Mouse (Mus musculus) limb, embryonic 14.5 days (tissue): ENCODE results near the gene Gcnt3. TPM values are rescaled to one million over a fixed set of nuclear protein-coding genes. Genes with fewer than 3 reads are reported as not detected.
"Not testable (repeated sequence)": the region's sequence is repeated elsewhere in the genome, so short reads cannot be mapped to it uniquely, and the experiment has no call there.

ENCODE experiments used
- ATAC-seq: fragments of 200-750 bp; cut with Nextera tagmentation; 2 replicates; pipeline ENCODE4 v1.8.0; 2017; ENCODE audit warnings: low read depth, moderate number of reproducible peaks, moderate TSS enrichment; ENCODE audit not compliant: low FRiP score
- DNase-seq: peaks from one replicate; pipeline ENCODE4 v3.0.0-alpha.2; 2015; ENCODE audit warnings: low spot score
- H3K27ac ChIP-seq: fragments of 300-500 bp; sonication (generic); replicated peaks from 2 replicates; pipeline ENCODE4 v1.5.1; 2014; ENCODE audit warnings: low read depth, mild to moderate bottlenecking, low read length, moderate library complexity, mixed read lengths
- H3K27me3 ChIP-seq: fragments of 300-500 bp; sonication (generic); 2 replicates; pipeline ENCODE4 v1.6.1; 2014; ENCODE audit warnings: low read length, mixed read lengths; ENCODE audit not compliant: control insufficient read depth, insufficient read depth
- H3K36me3 ChIP-seq: fragments of 300-500 bp; sonication (generic); 2 replicates; pipeline ENCODE4 v1.6.1; 2014; ENCODE audit warnings: mild to moderate bottlenecking, low read length, moderate library complexity, mixed read lengths; ENCODE audit not compliant: control insufficient read depth, insufficient read depth
- H3K4me1 ChIP-seq: fragments of 300-500 bp; sonication (generic); 2 replicates; pipeline ENCODE4 v1.6.1; 2014; ENCODE audit warnings: antibody characterized with exemption, low read length, mixed read lengths; ENCODE audit not compliant: control insufficient read depth, insufficient read depth
- H3K4me2 ChIP-seq: fragments of 300-500 bp; sonication (generic); replicated peaks from 2 replicates; pipeline ENCODE4 v1.6.1; 2014; ENCODE audit warnings: low read depth, mild to moderate bottlenecking, low read length, moderate library complexity; ENCODE audit not compliant: severe bottlenecking
- H3K4me3 ChIP-seq: fragments of 300-500 bp; sonication (generic); replicated peaks from 2 replicates; pipeline ENCODE4 v1.5.1; 2014; ENCODE audit warnings: low read length
- H3K9ac ChIP-seq: fragments of 300-500 bp; sonication (generic); 2 replicates; pipeline ENCODE4 v1.6.1; 2014; ENCODE audit warnings: mild to moderate bottlenecking, low read depth, low read length, moderate library complexity; ENCODE audit not compliant: severe bottlenecking
- H3K9me3 ChIP-seq: fragments of 300-500 bp; sonication (generic); 2 replicates; pipeline ENCODE4 v1.6.1; 2016; ENCODE audit warnings: low read length; ENCODE audit not compliant: control insufficient read depth
- POLR2A ChIP-seq: fragments of 200-500 bp; IDR thresholded peaks from 2 replicates; pipeline ENCODE4 v1.8.0; 2012; ENCODE audit warnings: inconsistent platforms, mild to moderate bottlenecking, moderate library complexity, borderline replicate concordance; ENCODE audit not compliant: insufficient read depth, insufficient read length; ENCODE audit errors: extremely low read depth
- WGBS: fragments of 180-500 bp; shearing (Covaris S2); extraction: QIAGEN DNeasy Blood & Tissue Kit; methylation state at CpG from one replicate; pipeline ENCODE4 v1.1.7; 2014; 5-methylcytosine and 5-hydroxymethylcytosine counted together
- polyA plus RNA-seq, 2 experiments: library from polyadenylated mRNA; depleted of rRNA in 1 of 2; stranded (reverse) in 1 of 2; unstranded in 1 of 2; fragments of >200 nt; fragmentation: Nextera tagmentation in 1 of 2; extraction: Ambion mirVana in 1 of 2; gene quantifications; 2 replicates each; pipeline versions ENCODE4 v1.2.1 to v1.2.3; 2012 to 2014

The Gcnt3 gene
- polyA plus RNA-seq, 2 experiments = 0.03 to 0.06 TPM

DNA sequence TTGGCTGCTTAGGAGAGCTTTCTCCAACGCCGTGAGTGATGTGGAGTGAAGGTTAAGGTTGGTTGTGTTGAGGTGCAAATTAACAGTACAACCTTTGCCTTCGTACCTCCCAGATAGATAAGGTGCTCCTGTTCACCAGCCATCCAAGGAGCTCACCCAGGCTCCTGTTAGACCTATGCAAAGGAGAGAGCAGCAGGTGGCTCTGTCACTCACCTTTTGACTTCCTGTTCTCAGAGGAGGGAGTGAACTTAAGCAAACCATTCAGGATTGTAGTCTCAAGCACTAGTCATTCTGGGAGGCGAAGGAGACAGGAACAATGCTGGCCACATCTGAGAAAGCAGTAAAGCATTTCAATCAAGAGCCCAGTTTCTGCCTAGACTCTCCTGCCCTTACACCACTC is 1.2 kb downstream of the Gcnt3 start:
- WGBS = 79% methylated on average over 4 of the region's 4 CpGs
- TF ChIP-seq POLR2A = no peak

DNA sequence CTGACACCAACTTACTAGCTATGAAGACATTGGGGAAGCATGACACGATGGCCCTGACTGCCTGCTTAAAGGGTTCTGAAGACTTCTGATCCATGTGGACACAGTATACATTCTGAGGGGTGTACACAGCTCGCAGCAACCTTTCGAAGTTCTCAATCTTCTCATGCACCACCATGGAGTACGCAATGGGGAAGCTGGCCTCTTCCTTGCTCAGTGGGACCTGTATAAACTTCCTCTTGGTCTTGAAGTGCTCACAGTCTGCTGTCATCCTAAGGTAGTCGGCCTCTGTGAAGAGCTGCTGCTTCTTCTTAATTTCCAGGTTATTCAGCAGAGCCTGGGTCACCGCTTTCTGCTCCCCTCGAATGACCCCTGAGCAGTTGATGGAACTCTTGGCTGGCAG is 3.2 kb downstream of the Gcnt3 start:
- TF ChIP-seq POLR2A = no peak
- Histone ChIP-seq H3K9me3 (no peaks in the 10 kb centered on the region), H3K27me3 (no peaks in the 10 kb centered on the region), H3K4me2 (no peak overlapping the region), H3K4me1 (no peaks in the 10 kb centered on the region), H3K36me3 (no peaks in the 10 kb centered on the region), H3K4me3 (no peak overlapping the region), H3K9ac (no peak overlapping the region), H3K27ac (no peak overlapping the region)
- 91% methylated on average over 7 of the region's 7 CpGs for whole genome bisulfite sequencing
- DNase-seq (no peak), ATAC-seq (no peak)

More for the DNA sequence above, 1.2 kb downstream of the Gcnt3 start:
- DNase-seq = no peak
- Histone ChIP-seq H3K9ac (no peak overlapping the region), H3K4me2 (no peak overlapping the region), H3K36me3 (no peaks in the 10 kb centered on the region), H3K27me3 (no peaks in the 10 kb centered on the region), H3K9me3 (no peaks in the 10 kb centered on the region), H3K4me1 (no peaks in the 10 kb centered on the region), H3K4me3 (no peak overlapping the region), H3K27ac (no peak overlapping the region)
- ATAC-seq = no peak

DNA sequence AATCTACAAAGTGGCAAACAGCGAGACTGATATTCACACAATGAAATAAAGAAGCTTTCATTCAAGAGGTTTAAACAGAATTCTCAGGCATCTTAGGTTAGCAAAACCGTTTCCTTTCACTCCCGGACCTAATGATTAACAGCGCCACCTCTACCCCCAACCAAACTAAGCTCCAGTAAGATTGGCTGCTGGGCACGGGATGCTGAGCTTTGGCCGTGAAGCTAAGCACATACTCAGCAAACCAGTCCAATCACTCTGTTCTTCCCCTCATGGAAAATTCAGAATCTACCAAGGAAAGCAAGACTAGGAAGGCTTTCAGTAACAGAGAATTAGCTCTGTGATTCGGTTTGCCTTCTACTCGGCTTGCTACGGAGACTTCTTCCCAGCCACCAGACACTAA is 4.8 kb downstream of the Gcnt3 start:
- Histone ChIP-seq H3K4me3 (no peak overlapping the region), H3K9me3 (no peaks in the 10 kb centered on the region), H3K27ac (no peak overlapping the region), H3K4me1 (no peaks in the 10 kb centered on the region), H3K27me3 (no peaks in the 10 kb centered on the region), H3K36me3 (no peaks in the 10 kb centered on the region), H3K4me2 (no peak overlapping the region), H3K9ac (no peak overlapping the region)
- TF ChIP-seq POLR2A = no peak
- WGBS = 72% methylated on average over 9 of the region's 9 CpGs
- ATAC-seq (no peak), DNase-seq (no peak)

DNA sequence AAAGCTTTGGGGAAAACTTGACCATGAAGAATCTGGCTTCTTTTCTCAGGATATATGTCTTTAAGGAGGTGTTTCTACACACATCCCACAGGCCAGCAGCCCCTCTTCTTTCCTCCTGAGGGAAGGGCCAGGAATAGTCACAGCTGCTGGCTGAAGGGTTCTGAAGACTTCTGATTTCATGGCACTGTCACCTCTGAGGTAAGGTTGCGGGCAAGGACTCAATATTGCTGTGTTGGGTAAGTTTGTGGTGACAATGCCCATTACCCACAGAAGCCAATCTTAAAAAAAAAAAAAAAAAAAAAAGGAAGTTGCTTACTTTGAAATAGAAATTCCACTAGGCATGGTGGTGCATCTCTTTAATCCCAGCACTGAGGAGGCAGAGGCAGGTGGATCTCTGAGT is 5.7 kb downstream of the Gcnt3 start:
- whole genome bisulfite sequencing = 84% methylated on average over 1 of the region's 1 CpGs

DNA sequence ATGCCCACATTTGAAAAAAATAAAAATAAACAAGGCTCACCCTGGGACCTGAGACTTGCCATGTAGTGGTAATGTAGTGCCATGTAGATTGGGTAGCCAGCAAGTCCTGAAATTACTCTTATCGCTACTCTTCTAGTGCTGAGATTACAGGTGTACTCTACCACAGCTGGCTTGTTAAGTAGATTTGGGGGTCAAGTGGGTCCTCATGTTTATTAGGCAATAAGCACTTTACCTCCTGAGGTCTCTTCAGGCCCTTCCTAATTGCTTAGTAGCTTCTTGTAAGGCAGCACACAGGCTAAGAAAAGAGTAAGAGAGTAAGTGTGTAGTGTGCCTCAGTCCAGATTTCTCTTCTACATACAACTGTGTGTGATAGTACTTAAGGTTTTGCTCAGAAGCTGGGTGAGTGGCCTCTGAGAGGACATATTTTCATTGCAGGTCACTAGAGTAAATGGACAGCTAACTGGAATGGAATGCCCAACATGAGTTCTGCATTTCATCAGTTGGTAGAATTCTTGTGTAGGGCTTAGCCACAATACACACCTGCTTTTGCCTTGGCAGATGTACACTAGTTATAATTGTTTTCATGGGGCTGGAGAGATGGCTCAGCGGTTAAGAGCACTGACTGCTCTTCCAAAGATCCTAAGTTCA is 12.4 kb downstream of the Gcnt3 start:
- Histone ChIP-seq H3K27ac (no peak overlapping the region), H3K36me3 (peaks cover 14% of the 10 kb centered on the region; the same call in 1 of the 2 replicates), H3K4me1 (no peaks in the 10 kb centered on the region), H3K9me3 (no peaks in the 10 kb centered on the region), H3K27me3 (no peaks in the 10 kb centered on the region), H3K4me2 (no peak overlapping the region), H3K9ac (no peak overlapping the region), H3K4me3 (no peak overlapping the region)
- 85% methylated on average over 2 of the region's 2 CpGs for WGBS
- DNase-seq = no peak
- ATAC-seq = no peak
- TF ChIP-seq POLR2A = no peak

More for the DNA sequence above, 5.7 kb downstream of the Gcnt3 start:
- DNase-seq (no peak), ATAC-seq (no peak)
- no peaks in the 10 kb centered on the region for H3K4me1 ChIP-seq
- H3K36me3 ChIP-seq = no peaks in the 10 kb centered on the region
- H3K9me3 ChIP-seq = no peaks in the 10 kb centered on the region
- no peak overlapping the region for H3K27ac ChIP-seq
- no peaks in the 10 kb centered on the region for H3K27me3 ChIP-seq
- no peak for TF ChIP-seq POLR2A
- no peak overlapping the region for H3K9ac ChIP-seq
- H3K4me3 ChIP-seq = no peak overlapping the region
- H3K4me2 ChIP-seq = no peak overlapping the region

DNA sequence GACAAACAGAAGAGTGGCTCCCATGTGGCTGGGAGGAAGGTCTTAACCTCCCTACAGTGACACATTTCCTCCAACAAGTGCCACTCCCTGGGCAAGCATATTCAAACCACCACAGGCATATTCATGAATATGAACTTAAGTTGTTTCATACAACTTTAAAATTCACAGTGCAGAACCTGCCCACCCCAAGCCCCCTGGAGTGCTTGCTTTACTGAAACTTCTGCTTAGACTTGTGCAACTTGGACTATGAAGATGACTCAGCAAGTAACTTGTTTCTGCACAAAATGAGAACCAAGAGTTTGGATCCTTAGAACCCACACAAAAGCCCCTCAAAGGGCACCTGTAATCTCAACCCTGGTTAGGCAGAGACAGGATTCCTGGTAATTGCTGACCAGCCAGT is 13.2 kb downstream of the Gcnt3 start:
- H3K27me3 ChIP-seq = no peaks in the 10 kb centered on the region
- H3K9ac ChIP-seq = no peak overlapping the region
- DNase-seq = no peak
- peaks cover 20% of the 10 kb centered on the region for H3K36me3 ChIP-seq
- H3K4me2 ChIP-seq = no peak overlapping the region
- H3K9me3 ChIP-seq = no peaks in the 10 kb centered on the region
- no peaks in the 10 kb centered on the region for H3K4me1 ChIP-seq
- H3K4me3 ChIP-seq = no peak overlapping the region
- TF ChIP-seq POLR2A = no peak
- no peak for ATAC-seq
- no peak overlapping the region for H3K27ac ChIP-seq

DNA sequence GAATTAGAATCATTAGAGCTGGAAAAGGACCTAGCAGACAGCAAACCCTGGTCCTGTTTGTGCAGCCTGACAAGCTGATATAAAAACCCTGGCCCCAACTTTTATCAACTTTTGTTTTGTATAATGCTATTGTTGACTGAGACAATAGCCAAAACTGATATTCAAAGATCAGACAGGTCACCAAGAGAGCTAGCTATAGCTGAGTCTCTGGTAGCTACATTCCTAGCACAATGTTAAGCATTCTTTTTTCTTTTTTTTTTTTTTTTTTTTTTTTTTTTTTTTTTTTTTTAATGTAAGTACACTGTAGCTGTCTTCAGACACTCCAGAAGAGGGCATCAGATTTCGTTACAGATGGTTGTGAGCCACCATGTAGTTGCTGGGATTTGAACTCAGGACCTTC is 14.3 kb downstream of the Gcnt3 start:
- not testable (repeated sequence) for H3K4me2 ChIP-seq, H3K9me3 ChIP-seq, H3K4me1 ChIP-seq, H3K27ac ChIP-seq, ATAC-seq, H3K9ac ChIP-seq, H3K27me3 ChIP-seq, H3K4me3 ChIP-seq, DNase-seq
- peaks cover 21% of the 10 kb centered on the region for H3K36me3 ChIP-seq
- 81% methylated on average over 1 of the region's 1 CpGs for WGBS
